Mouse (Mus musculus) midbrain, embryonic 14.5 days (tissue): ENCODE results near the gene Snx20. TPM values are rescaled to one million over a fixed set of nuclear protein-coding genes. Genes with fewer than 3 reads are reported as not detected.

Experiments
- ATAC-seq: fragments of 200-750 bp; cut with Nextera tagmentation; 2 replicates; pipeline ENCODE4 v1.8.0; 2017; ENCODE audit warnings: moderate number of reproducible peaks, moderate library complexity; ENCODE audit not compliant: low FRiP score, low TSS enrichment
- DNase-seq: peaks from one replicate; pipeline ENCODE4 v3.0.0-alpha.2; 2015
- H3K27ac ChIP-seq: fragments of 300-500 bp; sonication (generic); replicated peaks from 2 replicates; pipeline ENCODE4 v1.5.1; 2014; ENCODE audit warnings: mild to moderate bottlenecking, low read depth, low read length, moderate library complexity
- H3K27me3 ChIP-seq: fragments of 300-500 bp; sonication (generic); 2 replicates; pipeline ENCODE4 v1.6.1; 2014; ENCODE audit warnings: low read length, control low read depth, mixed read lengths; ENCODE audit not compliant: control insufficient read depth, insufficient read depth
- H3K36me3 ChIP-seq: fragments of 300-500 bp; sonication (generic); 2 replicates; pipeline ENCODE4 v1.6.1; 2014; ENCODE audit warnings: low read length, control low read depth; ENCODE audit not compliant: control insufficient read depth, insufficient read depth
- H3K4me1 ChIP-seq: fragments of 300-500 bp; sonication (generic); 2 replicates; pipeline ENCODE4 v1.6.1; 2014; ENCODE audit warnings: mild to moderate bottlenecking, antibody characterized with exemption, low read length, control low read depth; ENCODE audit not compliant: control insufficient read depth, insufficient read depth
- H3K4me2 ChIP-seq: fragments of 300-500 bp; sonication (generic); 2 replicates; pipeline ENCODE4 v1.6.1; 2014; ENCODE audit warnings: mild to moderate bottlenecking, low read length, moderate library complexity
- H3K4me3 ChIP-seq: fragments of 300-500 bp; sonication (generic); replicated peaks from 2 replicates; pipeline ENCODE4 v1.5.1; 2014; ENCODE audit warnings: low read depth, low read length
- H3K9ac ChIP-seq: fragments of 300-500 bp; sonication (generic); replicated peaks from 2 replicates; pipeline ENCODE4 v1.6.1; 2014; ENCODE audit warnings: mild to moderate bottlenecking, low read length, moderate library complexity
- H3K9me3 ChIP-seq: fragments of 300-500 bp; sonication (generic); 2 replicates; pipeline ENCODE4 v1.6.1; 2016; ENCODE audit warnings: low read length, control low read depth, mixed read lengths; ENCODE audit not compliant: control insufficient read depth
- WGBS: fragments of 180-500 bp; shearing (Covaris S2); extraction: QIAGEN DNeasy Blood & Tissue Kit; methylation state at CpG from one replicate; pipeline ENCODE4 v1.1.7; 2014; 5-methylcytosine and 5-hydroxymethylcytosine counted together
- polyA plus RNA-seq: library from polyadenylated mRNA; unstranded; fragments of >200 nt; fragmentation: Nextera tagmentation; extraction: Ambion mirVana; gene quantifications from 2 replicates; pipeline ENCODE4 v1.2.1, GENCODE M21; 2014

The Snx20 gene
- polyA plus RNA-seq, 1 experiment from 2014 or later = 1.1 TPM

GRCm38 (mm10) chr8:88650016-88650708 is 14.2 kb upstream of the Snx20 start:
- Histone ChIP-seq H3K27me3 (0 out of 2 replicates have a peak, but pooled peaks cover 7% of the 10 kb centered on the region), H3K4me2 (no peak overlapping the region), H3K4me1 (peaks cover 3% of the 10 kb centered on the region; the same call in 1 of the 2 replicates), H3K36me3 (no peaks in the 10 kb centered on the region), H3K9me3 (no peaks in the 10 kb centered on the region), H3K27ac (no peak overlapping the region), H3K4me3 (no peak overlapping the region), H3K9ac (no peak overlapping the region)
- 85% methylated on average over 6 of the region's 6 CpGs for WGBS
- ATAC-seq (no peak), DNase-seq (no peak)

- no peak overlapping the region for H3K27ac ChIP-seq
- 0 out of 2 replicates have a peak, but pooled peaks cover 7% of the 10 kb centered on the region for H3K27me3 ChIP-seq
- H3K36me3 ChIP-seq = no peaks in the 10 kb centered on the region
- H3K4me3 ChIP-seq = no peak overlapping the region
- ATAC-seq (no peak), DNase-seq (no peak)
- no peaks in the 10 kb centered on the region for H3K9me3 ChIP-seq
- H3K4me2 ChIP-seq = no peak overlapping the region
- H3K4me1 ChIP-seq = peaks cover 3% of the 10 kb centered on the region; the same call in 1 of the 2 replicates
- no peak overlapping the region for H3K9ac ChIP-seq
Observed at GRCm38 (mm10) chr8:88648322-88648721, 12.4 kb upstream of the Snx20 start.

- ATAC-seq = no peak
- Histone ChIP-seq H3K9me3 (no peaks in the 10 kb centered on the region), H3K27ac (no peak within 1 kb of the TSS), H3K4me2 (peak within 1 kb of the TSS; percentile 54), H3K36me3 (no peaks in the 10 kb centered on the region), H3K27me3 (0 out of 2 replicates have a peak, but pooled peaks cover 7% of the 10 kb centered on the region), H3K4me3 (peak within 1 kb of the TSS; percentile 27), H3K4me1 (peaks cover 3% of the 10 kb centered on the region; the same call in 1 of the 2 replicates), H3K9ac (no peak within 1 kb of the TSS; the same call in 1 of the 2 replicates)
- DNase-seq = peak; percentile 62
- WGBS = 9% methylated on average over 33 of the region's 33 CpGs
Observed at GRCm38 (mm10) chr8:88646837-88647778, 11.2 kb upstream of the Snx20 start, which contains the start of gene Nod2. Nod2 (plus strand) TSS chr8:88647315.

- Histone ChIP-seq H3K4me2 (no peak overlapping the region), H3K27ac (no peak overlapping the region), H3K9me3 (no peaks in the 10 kb centered on the region), H3K4me1 (peaks cover 3% of the 10 kb centered on the region; the same call in 1 of the 2 replicates), H3K27me3 (0 out of 2 replicates have a peak, but pooled peaks cover 3% of the 10 kb centered on the region), H3K36me3 (no peaks in the 10 kb centered on the region), H3K4me3 (no peak overlapping the region), H3K9ac (no peak overlapping the region)
- WGBS = 63% methylated on average over 5 of the region's 5 CpGs
- DNase-seq = no peak
- ATAC-seq = no peak
Observed at GRCm38 (mm10) chr8:88642734-88643564, 7.0 kb upstream of the Snx20 start.

- Histone ChIP-seq H3K9me3 (no peaks in the 10 kb centered on the region), H3K4me2 (no peak overlapping the region), H3K9ac (no peak overlapping the region), H3K4me3 (no peak overlapping the region), H3K36me3 (no peaks in the 10 kb centered on the region), H3K27me3 (no peaks in the 10 kb centered on the region), H3K27ac (no peak overlapping the region), H3K4me1 (no peaks in the 10 kb centered on the region)
- ATAC-seq (no peak), DNase-seq (no peak)
- 94% methylated on average over 3 of the region's 3 CpGs for WGBS
Observed at GRCm38 (mm10) chr8:88638908-88639307, 3.0 kb upstream of the Snx20 start.

GRCm38 (mm10) chr8:88637092-88638000 is 1.4 kb upstream of the Snx20 start:
- no peak overlapping the region for H3K9ac ChIP-seq
- no peak overlapping the region for H3K4me2 ChIP-seq
- no peaks in the 10 kb centered on the region for H3K4me1 ChIP-seq
- ATAC-seq (no peak), DNase-seq (no peak)
- H3K4me3 ChIP-seq = no peak overlapping the region
- no peaks in the 10 kb centered on the region for H3K9me3 ChIP-seq
- WGBS = 69% methylated on average over 9 of the region's 9 CpGs
- H3K27ac ChIP-seq = no peak overlapping the region
- H3K27me3 ChIP-seq = no peaks in the 10 kb centered on the region
- H3K36me3 ChIP-seq = no peaks in the 10 kb centered on the region

- Histone ChIP-seq H3K4me3 (no peak overlapping the region), H3K9me3 (no peaks in the 10 kb centered on the region), H3K9ac (no peak overlapping the region), H3K27me3 (peaks cover 1% of the 10 kb centered on the region; the same call in 1 of the 2 replicates), H3K4me2 (no peak overlapping the region), H3K4me1 (no peaks in the 10 kb centered on the region; the same call in 1 of the 2 replicates), H3K36me3 (no peaks in the 10 kb centered on the region), H3K27ac (no peak overlapping the region)
- ATAC-seq (no peak), DNase-seq (no peak)
- 89% methylated on average over 7 of the region's 7 CpGs for WGBS
Observed at GRCm38 (mm10) chr8:88633343-88633765, 2.6 kb downstream of the Snx20 start.
